Mouse (Mus musculus): Measurements from ENCODE around the gene Pde1b.

The Pde1b gene

DNA sequence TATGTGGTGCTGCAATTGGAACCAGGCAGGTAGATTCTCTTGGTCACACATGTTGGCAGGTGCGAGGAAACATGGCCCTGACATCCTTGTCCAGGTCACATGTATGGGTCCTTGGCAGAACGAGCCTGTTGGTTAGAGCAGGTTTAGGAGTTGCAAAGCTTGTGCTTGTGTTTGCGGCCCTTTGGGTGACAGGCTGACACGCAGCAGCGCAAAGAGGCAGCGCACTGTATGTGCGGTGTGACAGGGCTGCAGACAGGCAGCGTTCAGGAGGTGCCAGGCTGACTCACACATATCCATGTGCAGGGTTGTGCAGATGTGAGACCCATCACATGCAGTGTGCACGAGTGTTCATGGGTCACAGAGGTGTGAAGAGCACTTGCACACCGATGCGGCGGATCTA is 826 bp downstream of the Pde1b start:
- DNase-seq (ENCODE audit: low spot score in 2 of 2) = peak in 1 of 2 experiments; percentile 43

DNA sequence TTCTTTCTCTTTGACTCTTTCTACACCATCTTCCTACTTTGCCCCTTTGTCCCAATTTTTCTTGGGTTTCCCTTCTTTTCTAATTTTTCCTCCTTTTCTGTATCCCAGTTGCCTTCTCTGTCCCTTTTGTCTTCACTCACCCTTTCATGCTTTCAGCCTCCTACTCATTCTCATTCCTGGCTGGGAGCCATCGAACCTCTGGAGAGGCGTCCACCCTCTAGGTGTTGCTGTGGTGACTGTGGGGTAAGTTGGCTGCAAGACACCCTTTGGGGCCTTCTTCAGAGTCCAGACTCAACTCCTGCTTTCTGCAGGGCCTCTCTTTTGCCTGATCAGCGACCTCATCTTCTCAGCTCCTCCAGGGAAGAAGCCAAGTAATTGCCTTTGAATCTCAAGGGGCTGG is 6.5 kb downstream of the Pde1b start:
- peak in 1 of 2 experiments; percentile 5 for DNase-seq (ENCODE audit: low spot score in 2 of 2)

DNA sequence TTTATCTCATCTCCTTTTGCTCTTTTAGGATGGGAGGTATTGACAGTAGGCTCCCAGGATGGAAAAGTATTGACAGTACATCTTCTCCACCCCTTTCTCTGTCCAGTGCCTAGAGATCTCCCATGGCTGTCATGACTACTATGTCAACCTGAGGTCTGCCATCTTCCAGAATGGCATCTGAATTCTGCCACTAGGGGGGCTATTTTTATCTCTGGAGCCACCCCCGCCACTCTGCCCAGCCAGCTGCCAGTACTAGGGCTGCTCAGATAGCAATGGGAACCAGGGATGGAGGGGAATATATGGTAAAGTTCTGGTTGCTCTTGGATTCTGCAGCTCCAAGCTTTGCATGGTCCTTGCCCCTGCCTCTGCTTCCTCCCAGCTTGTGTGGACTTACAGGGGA is 8.8 kb downstream of the Pde1b start:
- DNase-seq (ENCODE audit: low spot score in 2 of 2) = peak in 1 of 2 experiments; percentile 65

DNA sequence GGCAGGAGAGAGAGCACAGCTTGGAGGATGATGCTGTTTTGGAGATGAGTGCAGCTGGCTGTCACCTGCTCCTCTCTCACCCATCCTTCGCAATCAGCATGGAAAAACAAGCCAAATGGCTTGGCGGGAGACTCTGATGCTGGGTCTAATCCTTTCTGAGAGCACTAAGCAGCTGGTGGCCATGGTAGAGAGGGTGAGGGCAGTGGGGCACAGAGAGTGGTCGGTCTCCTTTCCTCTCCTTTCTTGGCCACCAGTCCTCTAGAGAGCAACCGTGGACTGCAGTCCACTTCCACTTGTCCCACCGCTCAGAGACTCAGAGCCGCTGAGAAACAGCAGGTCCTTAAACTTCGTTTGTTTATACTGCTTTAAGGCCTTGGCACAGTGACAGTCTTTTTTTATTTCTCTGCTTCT is 10.8 kb downstream of the Pde1b start:
- peak in 1 of 2 experiments; percentile 29 for DNase-seq (ENCODE audit: low spot score in 2 of 2)

DNA sequence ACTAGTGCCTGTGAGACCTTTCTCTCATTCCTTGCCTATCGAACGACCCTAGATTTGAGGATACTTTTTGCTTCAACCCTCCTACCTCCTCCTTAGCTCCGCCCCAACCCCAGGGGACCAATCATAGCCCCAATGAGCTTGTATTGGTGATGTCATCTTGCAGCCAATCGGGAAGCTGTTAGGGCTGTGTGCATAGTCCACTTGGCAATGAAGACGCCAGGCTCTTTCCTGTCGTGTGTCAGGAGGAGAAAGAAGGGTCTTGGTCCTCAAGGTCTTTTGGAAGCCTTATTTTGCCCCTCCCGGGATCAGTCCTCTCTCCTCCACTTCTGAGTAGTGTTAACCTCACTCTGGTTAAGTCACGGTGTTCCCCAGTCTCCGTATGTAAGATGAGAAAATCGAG is 11.3 kb downstream of the Pde1b start:
- peak in 1 of 2 experiments; percentile 79 for DNase-seq (ENCODE audit: low spot score in 2 of 2)

DNA sequence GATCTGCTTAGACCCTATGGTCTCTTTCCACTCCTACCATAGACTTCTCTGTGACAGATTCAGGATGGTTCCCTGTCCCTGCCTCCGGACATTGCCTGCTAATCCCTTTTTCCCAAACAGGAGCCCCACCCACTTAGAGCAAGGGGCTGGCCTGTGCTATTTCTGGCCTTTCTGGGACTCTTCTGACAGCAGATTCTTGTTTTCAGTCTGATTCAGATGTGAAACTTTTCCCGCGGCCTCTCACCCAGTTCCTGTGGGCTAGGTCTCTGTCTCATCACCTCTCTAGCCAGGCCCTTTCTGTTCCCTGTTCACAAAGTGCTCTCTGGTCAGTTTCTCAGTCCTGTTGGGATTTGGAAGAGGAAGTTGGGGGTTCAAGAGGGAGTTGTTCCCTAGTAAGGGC is 12.1 kb downstream of the Pde1b start:
- DNase-seq (ENCODE audit: low spot score in 2 of 2) = no peak

DNA sequence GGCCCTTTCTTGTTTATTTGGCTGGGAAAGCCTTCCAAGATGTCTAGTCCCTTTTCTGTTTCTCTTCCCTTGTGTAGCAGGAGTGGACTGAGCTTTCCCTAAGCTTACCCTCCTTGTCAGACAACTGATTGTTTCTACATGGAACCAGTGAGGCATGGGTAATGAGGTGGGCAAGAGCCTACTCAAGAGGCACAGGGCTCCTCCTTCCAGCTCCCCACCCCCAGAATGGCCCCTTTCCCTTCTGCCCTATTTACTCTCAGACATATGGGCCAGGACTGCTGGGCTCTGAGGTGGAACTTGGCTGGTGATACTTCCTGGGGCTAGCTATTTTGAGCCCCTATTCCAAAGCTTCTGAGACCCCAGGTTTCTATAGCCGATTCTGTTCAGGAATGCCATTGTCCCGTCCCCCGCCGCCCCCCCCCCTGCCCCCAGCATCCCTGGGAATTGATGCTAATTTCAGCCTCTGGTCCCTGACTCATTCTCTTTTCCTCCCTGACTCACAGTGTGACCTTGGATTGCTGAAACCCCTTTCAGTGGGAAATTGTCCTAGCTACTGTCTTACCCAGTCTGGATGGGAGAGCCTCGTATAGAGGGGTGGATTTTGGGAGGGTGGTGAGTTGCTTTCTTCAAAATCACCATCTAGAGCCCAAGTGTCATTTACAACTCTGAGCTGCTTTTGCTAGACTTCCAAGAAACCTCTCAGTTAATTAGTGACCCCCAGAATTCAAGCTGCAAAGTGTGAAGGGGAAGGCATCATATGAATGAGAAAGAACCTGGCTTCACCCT is 16.0 kb downstream of the Pde1b start:
- DNase-seq (ENCODE audit: low spot score in 2 of 2) = no peak

DNA sequence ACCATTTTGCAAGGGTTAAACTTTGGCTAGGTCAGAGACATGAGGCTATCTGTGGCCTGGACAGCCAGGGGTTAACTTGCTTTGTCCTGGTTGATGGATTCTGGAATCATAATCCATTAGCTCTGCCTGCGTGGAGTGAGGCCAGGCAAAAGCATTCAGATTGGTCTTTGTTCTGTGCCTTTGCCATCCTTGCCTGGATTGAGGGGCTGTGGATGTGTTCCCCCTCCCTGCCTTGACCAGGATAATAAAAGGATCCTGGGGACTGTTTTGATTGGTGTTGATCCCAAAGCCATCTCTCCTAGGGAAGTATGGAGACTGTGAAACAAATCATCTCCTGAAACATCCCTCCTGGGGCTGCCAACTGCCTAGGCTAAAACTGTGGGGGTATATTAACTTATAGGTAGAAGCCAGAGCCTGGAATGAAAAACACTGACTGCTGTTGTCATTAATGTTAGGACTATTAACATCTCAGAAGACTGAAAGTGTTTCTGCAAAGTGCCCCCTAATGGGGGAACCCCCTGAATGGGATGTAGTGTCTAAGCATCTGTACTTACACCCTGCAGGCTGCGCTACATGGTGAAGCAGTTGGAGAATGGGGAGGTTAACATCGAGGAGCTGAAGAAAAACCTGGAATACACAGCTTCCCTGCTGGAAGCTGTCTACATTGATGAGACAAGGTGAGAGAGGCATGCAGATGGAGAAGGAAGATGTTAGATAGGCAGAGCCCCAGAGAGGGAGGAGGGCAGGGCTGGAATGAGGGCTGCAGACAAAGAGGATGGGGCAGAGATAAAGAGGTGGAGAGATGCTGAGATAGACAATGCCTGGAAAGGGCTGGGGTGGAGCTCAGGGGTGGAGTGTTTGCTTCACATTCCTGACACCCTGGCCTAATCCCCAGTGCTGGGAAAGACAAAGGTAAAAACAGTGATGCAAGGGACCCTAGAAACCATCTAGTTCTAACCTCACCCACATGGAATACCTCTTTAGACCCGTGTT is 16.8 kb downstream of the Pde1b start:
- no peak for DNase-seq (ENCODE audit: low spot score in 2 of 2)

DNA sequence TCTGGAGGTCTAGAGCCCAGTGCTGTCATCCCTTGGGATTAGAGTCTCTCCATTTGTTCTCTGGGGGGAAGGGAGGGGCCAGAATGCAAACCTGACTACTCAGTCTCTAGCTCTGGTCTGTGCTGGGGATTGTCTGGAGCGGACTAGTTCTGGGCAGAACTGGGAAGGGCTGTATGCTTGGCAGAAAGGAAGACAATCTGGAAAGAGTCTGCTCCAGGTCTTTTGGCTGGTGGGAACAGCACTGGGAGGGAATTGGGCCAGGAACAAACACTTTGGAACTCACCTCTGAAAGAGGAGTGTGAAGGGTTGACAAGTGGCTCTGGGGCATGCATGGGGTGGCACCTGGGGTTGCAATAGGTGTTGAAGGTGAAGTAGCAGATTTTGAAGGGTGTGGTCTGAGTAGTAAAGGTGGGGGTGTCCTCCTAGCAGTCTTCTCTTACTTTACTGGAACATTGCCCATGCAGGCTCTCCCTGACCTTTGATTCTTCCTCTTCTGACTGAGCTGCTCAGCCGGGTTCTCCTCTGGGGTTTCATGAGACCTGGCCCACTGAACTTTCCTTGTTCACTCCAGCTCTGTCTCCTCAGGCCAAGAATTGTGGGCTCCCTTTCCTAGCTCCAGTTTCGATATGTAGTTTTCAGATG is 19.7 kb downstream of the Pde1b start:
- DNase-seq (ENCODE audit: low spot score in 2 of 2) = peak in 1 of 2 experiments; percentile 12

DNA sequence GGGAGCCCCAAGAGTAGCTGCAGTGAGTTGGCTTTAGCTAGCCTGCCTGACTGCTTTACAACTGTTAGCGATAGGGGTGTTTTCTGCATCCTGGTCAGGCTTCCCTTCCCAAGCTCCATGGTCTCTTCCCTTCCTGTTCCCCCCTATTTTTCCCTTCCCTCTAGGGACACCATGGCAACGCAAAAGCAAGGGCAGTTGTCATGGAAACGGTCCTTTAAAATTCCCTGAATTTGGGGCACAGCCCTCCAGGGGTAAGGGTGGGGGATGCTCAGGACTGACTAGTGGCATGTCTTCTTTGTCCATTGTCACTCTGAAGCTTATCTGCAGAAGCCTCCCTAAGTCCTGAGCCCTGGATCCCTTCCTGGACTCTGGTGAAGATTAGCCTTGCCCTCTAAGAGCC is 20.3 kb downstream of the Pde1b start:
- DNase-seq (ENCODE audit: low spot score in 2 of 2) = peak in 1 of 2 experiments; percentile 7

DNA sequence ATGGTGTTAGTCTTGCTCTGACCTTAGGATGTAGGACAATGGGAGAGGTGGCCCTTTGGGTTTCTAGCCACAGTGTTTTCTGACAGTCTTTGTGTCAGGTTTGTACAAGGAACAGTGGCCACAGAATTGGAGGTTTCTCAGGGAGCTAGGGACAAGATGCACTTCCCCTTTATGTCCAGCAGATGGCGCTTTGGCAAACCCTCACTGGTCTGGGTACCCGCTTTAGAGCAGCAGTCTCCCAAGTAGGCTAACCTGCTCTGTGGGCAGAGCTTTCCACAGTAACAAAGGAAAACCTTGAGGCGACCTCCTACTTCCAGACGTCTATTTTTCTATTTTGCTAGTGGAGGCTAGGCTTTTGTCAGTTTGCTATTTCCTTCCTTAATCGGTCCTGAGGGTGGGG is 27.5 kb downstream of the Pde1b start:
- peak in 1 of 2 experiments; percentile 80 for DNase-seq (ENCODE audit: low spot score in 2 of 2)

DNA sequence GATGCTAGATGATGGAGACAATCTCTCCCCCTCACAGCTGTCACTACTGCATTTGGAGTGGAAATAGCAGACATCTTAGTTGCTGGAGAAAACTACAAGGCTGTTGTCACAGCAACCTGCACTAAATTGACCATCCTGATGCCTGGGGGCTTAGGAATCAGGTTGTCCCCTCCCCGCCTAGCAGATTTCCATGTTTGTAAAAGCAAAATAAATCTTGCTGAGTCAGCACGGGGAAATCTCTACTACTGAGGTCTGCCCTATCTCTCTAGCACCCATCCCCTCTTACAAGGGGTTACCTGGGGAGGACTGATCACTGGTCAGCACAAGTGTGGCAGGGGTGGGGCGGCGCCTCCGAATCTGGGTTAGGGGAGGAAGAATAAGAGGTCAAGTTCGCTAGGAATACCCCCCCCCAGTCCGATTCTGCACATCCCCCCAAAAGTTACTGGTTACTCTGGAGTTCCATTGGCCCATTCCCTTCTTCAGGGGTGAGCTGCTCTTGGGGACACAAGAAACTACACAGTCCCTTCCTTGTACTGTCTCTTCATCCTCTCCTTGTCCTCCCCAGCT is 31.3 kb downstream of the Pde1b start:
- DNase-seq (ENCODE audit: low spot score in 2 of 2) = no peak

DNA sequence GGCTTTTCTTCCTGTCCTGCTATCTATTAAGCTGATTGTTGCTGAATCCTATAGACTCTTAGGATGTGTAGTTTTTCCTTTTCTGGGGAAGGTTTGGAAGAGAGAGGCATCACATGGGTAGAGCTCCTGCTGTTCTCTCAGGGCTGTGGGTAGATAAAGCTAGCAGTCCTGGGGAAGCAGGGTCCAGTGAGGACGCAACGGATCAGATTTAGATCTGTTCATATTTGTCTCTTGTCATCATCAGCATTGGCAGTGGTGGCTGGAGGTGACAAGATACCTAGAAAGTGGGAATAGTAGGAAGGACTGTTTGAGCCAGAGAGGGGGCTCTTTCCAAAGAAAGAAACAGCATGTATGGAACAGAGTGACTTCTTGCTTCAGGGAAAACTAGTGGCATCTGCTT is 32.2 kb downstream of the Pde1b start:
- DNase-seq (ENCODE audit: low spot score in 2 of 2) = no peak

DNA sequence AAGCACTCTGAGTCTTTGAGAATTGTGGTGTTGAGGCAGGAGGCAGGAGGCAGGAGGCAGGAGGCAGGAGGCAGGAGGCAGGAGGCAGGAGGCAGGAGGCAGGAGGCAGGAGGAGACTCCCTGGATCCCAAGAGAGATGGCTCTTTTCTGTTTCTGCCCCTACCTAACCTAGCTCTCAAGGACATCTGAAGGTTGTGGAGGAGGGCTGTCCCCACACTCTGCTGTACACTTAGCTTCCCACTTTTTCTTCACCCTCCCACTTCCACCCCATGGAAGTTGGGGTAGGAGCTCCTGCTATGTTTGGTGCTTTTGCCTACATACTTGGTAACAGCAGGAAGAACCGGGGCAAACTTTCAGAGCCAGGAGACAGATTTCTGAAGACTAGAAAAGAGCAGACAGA is 33.0 kb downstream of the Pde1b start:
- DNase-seq (ENCODE audit: low spot score in 2 of 2) = peak in 1 of 2 experiments; percentile 20

DNA sequence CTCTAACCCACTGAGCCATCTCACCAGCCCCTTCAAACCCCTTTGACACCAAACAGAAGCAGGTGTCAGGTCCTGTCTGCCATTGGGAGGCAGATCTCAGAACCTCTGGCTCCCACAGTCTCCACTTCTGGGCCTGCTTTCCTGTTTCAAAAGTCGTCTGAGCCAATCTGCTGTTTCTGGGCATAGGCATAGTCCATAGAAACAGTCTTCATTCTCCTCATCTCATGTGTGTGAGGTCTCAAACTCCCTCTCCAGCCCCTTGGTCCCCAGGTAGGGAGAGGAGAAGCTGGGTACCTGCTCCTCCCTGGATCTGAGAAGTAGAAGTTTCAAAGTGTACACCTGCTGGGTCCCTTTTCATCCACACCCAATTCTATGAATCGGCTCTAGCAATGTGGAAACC is 33.6 kb downstream of the Pde1b start:
- no peak for DNase-seq (ENCODE audit: low spot score in 2 of 2)

DNA sequence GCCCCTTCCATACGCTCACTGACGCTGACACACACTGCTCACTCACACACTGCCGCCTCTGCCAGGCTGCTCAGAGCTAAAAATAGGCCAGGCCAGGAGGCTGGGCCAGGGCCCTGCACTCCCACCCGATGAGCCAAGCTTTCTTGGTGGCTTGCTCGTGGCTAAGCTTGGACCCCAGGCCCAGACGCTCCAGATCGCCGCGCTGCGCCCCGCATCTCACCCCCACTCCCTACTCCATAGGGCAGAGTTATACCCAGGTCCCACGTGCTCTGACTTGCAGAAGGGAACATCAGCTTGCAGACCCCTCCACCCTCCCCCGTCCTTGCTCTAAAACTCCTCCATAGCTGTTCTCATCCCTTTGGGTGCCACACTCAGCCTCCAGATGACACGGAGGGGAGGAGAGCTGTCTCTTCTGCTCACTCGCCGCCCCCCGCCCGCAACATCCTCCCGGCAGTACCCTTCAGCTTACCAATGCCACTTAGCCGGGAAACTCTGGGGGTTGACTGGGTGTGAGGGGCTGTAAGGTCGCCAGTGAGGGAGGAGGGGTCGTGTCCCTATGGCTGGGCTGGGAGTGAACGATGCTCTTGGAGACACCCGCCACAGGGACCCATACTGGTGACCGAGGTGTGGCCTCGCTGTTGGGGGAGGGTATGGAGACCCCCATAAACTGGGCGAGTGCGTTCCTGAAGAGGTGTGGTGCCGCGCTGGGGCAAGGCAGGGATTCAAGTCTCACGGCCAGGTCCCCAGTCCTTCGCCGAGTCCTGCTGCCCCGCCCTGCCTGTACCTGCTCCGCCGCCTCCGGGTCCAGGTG is 34.4 kb downstream of the Pde1b start:
- peak in 1 of 2 experiments; percentile 64 for DNase-seq (ENCODE audit: low spot score in 2 of 2)

DNA sequence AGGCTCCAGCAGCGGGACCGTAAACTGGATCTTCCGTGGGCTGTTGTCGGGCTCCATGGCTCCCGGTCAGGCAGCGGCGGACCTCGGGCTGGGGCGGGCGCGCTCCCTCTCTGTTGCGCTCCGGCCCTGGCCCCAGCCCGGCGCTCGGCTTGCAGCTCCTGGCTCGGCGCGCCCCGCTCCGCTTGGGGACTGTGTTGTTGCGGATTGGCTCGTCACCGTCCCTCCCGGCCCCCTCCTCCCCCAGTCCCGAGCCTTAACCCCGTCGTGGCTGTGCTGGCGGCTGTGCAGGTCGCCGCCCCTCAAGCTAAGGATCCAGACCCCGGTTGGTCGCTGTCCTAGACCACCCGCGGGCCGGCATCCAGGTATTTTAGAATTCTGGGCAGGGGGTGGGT is 35.0 kb downstream of the Pde1b start, which contains the start of gene Ppp1r1a:
Gene Ppp1r1a, minus strand, starts transcription at position 182 of the 392 bp plus-strand sequence.
- DNase-seq (ENCODE audit: low spot score in 2 of 2) = peak in 1 of 2 experiments; percentile 66

DNA sequence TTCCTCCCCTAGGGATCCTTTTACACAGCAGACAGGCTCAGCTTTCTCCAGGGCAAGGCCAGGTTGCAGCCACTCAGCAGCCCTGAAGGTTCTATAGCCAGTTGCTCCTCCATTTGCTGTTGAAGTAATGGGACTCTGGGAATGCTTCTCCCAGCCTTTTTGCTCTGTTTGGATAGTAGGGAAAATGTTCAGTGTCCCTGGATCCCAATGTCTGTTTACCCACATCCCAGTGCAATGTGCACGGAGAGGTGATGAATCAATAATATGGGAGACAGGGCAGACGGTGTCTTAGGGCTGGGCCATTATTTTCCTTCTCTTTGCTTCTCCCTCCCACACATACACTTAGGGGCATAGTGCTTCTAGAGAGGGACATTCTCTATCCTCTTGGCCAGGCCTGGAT is 36.4 kb downstream of the Pde1b start:
- DNase-seq (ENCODE audit: low spot score in 2 of 2) = no peak

DNA sequence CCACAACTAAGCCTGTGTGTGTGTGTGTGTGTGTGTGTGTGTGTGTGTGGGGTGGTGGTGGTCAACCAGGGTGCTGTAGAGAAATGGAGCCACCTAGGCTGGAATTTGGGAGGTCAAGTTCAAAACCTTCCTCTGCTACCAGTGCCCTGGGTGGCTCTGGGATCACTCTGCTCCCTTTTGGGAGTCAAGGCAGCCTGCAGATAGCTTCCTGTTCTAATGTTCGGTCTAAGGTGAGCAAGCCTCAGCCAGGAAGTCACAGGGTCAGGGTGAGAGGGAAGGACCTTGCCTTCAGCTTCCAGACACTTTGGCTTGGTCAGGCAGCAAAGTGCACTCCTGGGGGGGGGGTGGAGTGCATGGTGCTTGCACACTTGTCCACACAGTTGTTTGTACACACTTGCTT is 37.8 kb downstream of the Pde1b start:
- DNase-seq (ENCODE audit: low spot score in 2 of 2) = no peak

DNA sequence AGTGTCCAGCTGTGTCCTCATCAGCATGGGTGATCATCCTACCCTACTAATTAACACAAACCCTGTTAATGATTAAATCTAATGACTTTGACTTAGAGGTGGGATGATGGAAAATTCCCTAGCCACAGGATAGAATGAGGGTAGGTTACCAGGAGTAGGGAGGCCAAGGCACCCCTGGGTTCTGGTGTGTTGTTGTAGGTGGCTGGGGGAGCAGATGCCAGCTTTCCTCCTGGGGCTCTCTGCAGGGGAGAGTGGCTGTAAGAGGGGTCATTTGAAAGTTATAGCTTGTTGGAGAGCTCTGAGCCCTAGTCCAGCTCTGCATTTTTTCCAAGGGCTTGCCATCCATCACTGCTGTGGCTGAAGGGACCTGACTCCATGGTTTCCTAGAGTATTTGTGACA is 39.7 kb downstream of the Pde1b start:
- DNase-seq (ENCODE audit: low spot score in 2 of 2) = no peak

DNA sequence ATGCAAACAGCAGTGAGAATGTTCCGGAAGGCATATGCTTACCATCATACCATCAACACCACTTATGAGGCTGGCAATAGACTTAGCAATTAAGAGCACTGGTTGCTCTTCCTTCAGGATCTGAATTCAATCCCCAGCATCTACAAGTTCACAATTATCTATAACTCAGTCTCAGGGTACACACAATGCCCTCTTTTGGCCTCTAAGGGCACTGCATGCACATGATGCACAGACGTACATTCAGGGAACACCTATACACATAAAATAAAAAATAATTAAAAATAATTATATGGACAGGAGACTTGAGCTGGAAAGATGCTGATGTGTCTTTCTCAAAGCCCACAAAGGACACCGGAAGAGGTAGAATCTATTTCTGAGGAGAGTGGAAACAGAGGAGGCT is 45.1 kb downstream of the Pde1b start:
- DNase-seq (ENCODE audit: low spot score in 2 of 2) = no peak

Data from left cerebral cortex, adult 9 months (tissue).